Mouse (Mus musculus) left cerebral cortex, postnatal 25 days (tissue): ENCODE results near the gene Tmed5. TPM values are rescaled to one million over a fixed set of nuclear protein-coding genes. Genes with fewer than 3 reads are reported as not detected.
A peak's percentile ranks its signal among the peaks of the same experiment; 100 is the strongest.
"Not testable (repeated sequence)": the region's sequence is repeated elsewhere in the genome, so short reads cannot be mapped to it uniquely, and the experiment has no call there.

Source experiments
- DNase-seq, 2 experiments: peaks; one replicate each; pipeline ENCODE4 v3.0.0; 2022; ENCODE audit warnings: low spot score in 2 of 2, mixed read lengths in 1 of 2
- intact Hi-C: fragments of 180-260 bp; cut with DNase I; formaldehyde crosslinking; loops from one replicate; pipeline ENCODE4 v1.15.1; 2025
- total RNA-seq, 2 experiments: library from RNA; stranded (reverse); gene quantifications; 2 replicates each; pipeline ENCODE4 v1.2.3; 2021

Tmed5 gene
- 10 to 100 TPM; 25.5 to 25.6 TPM for total RNA-seq

DNA sequence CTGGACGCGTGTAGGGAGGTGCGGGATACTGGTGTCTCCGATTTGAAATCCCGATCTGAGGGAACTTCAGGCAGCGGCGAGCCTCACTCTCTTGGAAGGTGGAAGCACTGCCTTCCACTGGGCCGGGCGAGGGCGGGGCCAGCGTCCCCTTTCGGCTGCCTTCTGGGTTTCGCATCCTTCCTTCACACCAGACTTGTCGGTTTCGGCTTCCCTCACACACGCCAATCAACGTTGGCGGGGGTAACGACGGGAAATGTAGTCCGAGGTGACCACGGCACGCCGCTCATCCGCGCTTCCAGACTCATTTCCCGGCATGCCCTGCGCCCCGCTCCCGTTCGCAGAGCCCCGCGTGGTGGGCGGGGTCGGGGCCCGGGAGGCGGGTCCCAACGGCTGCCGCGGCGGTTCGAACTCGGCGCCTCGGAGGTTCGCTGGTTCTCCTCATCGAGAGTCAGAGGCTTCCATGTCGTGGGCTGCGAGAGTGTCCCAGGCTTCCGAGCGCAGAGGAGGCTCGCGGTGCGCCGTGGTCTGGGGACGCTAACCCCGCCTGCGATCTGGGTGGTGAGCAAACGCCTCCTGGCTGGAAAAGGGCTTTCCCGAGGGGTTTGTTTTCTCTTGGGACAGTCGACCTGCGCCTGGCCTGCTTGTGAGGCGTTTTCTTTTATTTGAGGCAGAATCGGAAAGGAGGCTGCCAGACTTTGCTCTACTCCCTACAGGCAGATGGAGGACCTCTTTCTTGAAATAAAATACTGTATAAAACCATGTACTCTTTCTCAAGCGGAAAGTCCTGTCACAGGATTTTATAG lies at the start of gene Tmed5, which contains the start of gene Ccdc18:
Tmed5 (minus strand) TSS at position 180 of the 803 bp plus-strand sequence.
Ccdc18 (plus strand) TSS at position 435 of the 803 bp plus-strand sequence.
- intact Hi-C loops = loop anchor here (1.0 to 2.0 kb wide), 3 partner anchors 67 to 180 kb away; partner anchors contain the start of genes Dr1, Mtf2 and Pigg
- DNase-seq = peak; percentile 97 to 99

DNA sequence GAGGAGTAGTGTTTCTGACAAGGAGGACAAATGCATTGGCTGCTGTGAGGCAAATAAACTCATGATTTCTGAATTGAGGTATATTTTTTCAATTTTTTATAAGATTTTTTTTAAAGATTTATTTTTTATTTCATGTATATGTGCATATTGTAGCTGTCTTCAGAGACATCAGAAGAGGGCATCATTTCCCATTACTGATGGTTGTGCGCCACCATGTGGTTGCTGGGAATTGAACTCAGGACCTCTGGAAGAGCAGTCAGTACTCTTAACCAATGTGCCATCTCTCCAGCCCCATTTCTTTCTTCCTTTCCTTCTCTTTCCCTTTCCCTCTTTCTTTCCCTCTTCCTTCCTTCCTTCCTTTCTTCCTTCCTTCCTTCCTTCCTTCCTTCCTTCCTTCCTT lies 31.3 kb upstream of the Tmed5 start:
- intact Hi-C loops = loop anchor here (5.0 kb wide), 1 partner anchor 126 kb away; no protein-coding TSS in a partner anchor
- peak in 1 of 2 experiments; percentile 10 for DNase-seq

DNA sequence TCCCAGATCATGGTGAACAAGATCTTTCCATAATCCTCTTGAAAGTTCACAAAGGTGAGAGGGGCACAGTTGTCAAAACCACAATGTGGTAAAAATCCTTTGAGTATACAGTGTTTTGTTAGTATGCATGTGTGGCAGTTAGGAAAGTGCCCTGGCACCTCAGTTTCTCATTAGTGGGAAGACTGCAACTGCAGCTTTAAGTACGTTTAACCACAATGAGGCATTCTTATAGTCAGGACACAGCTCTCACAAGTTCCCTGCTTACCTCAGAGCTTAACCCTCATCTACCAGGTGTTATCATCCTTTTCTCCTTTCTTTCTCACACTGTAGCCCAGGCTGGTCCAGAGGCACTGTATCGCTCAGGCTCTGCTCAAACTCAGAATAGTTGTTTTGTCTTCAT lies 28.4 kb upstream of the Tmed5 start:
- intact Hi-C loops = loop anchor here (5.0 kb wide), 1 partner anchor 123 kb away; no protein-coding TSS in a partner anchor
- DNase-seq = no peak

DNA sequence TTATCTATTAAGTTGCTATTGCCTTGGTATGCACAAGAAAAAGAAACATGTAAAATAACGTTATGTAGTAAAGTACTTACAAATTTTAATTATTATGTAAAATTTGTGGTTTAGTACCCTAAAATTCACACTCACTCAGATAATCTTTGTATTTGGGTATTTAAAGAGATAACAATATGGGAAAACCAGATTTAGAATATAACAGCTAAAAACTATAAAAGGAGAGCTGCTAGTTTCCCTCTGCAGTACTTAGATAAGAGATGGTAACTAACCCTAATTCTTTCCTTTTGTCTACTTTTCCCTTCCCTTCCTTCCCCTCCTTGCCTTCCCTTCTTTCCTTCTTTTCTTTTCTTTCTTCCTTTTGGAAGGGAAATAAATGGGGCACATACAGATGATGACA lies 20.2 kb upstream of the Tmed5 start:
- DNase-seq = no peak
- intact Hi-C loops = no loop called here

DNA sequence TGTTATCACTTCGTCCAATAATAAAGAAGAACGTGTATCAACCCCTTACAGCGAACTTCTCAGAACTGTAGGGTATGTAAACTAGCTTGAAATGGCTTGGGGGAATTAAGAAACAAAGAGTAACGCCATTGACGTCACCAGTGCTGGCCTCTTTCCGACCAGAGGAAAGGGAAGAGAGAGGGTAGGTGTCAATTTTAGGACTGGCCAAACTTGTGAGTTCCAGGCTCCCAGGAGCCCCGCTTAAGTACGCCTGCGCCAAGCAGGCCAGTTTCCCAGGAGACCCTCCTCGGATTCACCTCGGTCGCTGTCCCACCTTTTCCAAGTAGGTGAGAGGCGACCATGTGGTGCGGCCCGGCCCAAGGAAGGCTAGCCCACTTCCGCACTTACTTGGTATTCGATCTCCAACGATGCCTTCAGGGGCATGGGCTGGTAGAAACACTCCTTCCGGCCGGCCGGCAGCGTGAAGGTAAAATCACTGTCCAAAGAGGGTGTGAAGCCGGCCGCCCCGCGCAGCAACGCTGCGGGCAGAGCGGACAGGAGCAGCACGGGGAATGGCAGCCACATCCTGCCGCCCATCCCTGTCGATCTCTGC lies 475 bp downstream of the Tmed5 start:
- intact Hi-C loops = loop anchor here (1.0 to 2.0 kb wide), 3 partner anchors 67 to 181 kb away; partner anchors contain the start of genes Dr1, Mtf2 and Pigg
- peak in 1 of 2 experiments; percentile 33 for DNase-seq

DNA sequence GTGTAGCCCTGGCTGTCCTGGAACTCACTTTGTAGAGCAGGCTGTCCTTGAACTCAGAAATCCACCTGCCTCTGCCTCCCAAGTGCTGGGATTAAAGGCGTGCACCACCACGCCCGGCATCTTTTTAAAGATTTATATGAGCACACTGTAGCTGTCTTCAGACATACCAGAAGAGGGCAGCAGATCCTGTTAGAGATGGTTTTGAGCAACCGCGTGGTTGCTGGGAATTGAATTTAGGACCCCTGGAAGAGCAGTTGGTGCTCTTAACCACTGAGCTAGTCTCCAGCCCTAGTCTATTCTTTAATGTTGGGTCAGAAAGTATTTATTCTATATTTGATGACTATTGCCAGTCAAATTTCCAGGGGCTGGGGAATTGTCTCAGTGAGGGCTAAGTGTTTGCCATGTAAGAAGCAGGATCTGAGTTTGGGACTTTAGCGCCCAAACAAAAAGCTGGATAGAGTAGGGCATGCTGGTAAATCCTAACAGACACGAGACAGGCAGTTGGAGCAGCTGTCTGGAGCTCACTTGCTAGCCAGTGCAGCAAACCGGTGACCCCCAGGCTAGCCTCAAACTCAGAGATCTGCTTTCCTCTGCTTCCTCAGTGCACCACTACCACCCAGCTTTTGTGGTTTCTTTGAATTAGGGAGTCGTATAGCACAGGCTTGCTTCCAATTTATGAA lies 12.1 kb downstream of the Tmed5 start:
- DNase-seq = no peak
- intact Hi-C loops = no loop called here

DNA sequence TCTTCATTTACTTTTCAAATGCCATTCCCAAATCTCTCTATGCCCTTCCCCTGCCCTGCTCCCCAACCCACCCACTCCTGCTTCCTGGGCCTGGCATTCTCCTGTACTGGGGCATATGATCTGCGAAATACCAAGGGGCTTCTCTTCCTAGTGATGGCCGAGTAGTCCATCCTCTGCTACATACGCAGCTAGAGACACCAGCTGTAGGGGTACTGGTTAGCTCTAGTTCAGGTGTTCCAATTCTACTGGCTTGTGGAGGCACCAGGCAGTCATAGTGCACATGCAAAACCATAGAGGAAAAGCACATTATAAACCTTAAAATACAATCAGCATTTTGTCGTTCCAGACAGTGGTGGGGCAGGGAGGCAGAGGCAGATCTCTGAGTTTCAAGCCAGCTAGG lies 14.7 kb downstream of the Tmed5 start:
- DNase-seq = no peak
- intact Hi-C loops = no loop called here

DNA sequence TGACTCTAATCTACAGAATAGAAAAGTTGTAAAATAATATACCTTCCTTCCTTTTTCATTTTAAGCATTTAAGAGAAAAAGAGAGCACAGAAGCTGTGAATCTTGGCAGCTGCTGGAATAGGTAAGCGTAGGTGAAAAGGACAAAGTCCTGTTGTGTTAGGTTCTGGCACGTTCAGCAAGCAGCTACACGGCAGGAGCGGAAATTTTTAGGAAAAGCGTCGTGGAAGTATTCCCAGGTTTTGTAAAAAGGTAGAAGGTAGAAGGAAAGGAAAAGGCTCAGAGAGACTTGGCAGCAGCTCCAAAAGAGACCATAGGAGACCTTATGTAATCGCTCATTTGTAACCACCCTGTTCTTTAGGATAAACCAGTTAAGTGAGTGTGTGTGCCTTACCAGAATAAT lies 23.1 kb downstream of the Tmed5 start:
- intact Hi-C loops = no loop called here
- DNase-seq = no peak

DNA sequence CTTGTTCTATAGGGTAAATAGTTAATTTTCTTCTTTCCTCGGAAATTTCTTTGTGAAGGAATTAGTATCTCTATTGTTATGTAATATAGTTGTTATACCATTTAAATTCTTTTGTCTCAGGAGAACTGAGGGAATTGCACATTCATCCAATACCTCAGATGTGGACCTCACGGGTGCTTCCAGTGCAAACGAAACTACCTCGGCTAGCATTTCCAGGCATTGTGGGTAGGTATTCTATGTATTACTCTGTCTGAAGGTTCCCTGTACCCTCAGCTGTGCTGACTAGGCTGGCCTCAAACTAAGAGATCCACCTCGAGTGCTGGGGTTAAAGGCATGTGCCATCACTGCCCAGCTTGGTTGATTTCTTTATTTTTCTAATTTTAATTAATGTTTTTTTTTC lies 28.1 kb downstream of the Tmed5 start:
- intact Hi-C loops = no loop called here

DNA sequence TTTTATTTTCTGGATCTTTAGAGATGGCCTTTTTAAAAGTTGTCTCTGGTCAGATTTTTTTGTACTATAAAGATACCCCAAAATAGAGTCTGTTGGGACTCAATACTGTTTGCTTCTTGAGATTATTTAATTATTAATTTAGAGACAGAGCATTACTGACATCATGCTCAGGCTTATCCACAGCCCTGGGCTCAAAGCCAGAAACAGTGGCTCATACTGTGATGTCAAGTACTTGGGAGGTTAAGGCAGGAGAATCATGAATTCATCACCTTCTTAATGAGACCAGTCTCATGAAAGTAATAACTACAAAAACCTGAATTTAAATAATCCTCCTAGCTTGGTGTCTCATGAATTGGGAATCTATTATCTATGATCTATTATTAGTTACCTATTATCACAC lies 32.2 kb downstream of the Tmed5 start:
- no peak for DNase-seq
- intact Hi-C loops = no loop called here

More for the DNA sequence above, 28.1 kb downstream of the Tmed5 start:
- DNase-seq = no peak

DNA sequence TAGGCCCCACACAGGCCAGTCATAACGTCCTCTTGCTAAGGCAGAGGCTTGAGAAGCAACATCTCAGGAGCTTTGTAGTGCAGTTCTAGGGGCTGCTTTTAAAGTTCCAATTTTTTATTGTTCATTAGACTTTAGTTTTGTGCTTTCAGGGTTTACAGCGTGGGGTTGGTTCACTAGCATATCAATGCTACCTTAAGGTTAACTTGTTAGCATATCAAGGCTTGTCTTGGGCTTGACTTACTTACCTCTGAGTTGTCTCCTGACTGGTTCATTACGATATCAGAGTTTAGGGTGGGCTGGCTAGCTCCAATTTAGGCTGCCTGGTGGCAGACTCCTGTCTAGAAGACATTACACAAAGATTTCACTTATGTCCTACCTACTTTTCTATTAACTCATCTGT lies 34.7 kb downstream of the Tmed5 start:
- no peak for DNase-seq
- intact Hi-C loops = no loop called here

DNA sequence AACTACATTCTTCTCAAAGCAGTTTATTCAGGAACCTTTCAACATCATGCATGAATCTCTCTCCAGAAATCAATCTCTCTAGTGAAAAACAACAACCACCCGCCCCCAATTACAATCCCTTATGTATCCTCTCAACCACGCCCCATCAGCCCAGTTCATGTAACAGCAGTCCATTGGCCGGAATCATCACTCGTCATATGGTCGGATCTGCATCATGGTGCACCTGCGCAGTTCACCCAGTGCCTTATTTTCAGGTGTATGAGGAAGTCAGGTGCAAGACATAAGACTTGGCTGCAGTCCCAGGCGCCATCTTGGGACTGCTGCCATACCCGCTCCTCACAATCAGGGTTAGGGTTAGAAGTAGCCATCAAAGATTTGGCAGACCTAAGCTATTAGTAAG lies 39.7 kb downstream of the Tmed5 start:
- intact Hi-C loops, DNase-seq: not testable (repeated sequence)

DNA sequence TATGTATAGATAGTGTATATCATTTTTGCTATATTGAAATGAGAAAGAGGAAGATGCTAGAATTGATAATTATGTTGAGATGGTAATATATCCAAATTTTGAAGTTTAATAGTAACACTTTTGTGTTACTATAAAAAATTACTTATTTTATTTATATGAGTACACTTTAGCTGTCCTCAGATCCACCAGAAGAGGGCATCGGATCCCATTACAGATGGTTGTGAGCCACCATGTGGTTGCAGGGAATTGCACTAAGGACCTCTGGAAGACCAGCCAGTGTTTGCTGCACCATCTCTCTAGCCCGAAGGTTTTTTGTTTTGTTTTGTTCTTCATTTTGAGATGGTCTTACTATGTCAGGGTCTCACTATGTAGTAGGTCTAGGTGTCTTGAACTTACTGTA lies 47.0 kb downstream of the Tmed5 start:
- intact Hi-C loops = no loop called here
- DNase-seq = no peak

DNA sequence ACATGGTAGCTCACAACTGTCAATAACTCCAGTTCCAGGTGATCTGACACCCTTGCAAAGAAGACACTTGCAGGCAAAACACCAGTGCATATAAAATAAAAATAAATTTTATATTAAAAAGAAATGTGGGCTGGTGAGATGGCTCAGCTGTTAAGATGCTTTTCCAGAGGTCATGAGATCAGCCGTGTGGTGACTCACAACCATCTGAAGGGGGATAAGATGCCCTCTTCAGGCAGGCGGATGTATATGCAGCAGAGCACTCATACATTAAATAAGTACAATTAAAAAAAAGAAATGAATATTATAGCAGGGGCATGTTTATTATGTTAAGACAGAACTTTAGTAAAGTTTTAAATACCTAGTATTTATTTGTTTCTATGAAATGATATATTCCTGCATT lies 50.0 kb downstream of the Tmed5 start:
- intact Hi-C loops = loop anchor here (5.0 kb wide), 1 partner anchor 160 kb away; no protein-coding TSS in a partner anchor
- DNase-seq = no peak

DNA sequence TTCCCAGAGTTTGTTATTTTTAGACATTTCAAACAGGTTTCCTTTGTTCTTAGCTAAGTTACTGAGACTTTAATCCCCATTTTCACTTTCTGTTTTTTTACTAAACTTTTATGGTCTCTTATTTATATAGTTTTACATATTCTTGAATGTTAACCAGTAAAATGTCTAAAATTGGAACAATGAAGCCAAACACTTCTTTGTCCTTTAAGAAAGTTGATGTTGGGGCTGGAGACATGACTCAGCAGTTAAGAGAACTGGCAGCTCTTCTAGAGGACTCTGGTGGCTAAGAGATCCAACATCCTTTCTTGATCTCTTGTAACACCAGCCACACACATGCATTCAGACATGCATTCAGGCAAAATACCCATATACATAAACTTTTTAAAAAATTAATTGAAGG lies 52.8 kb downstream of the Tmed5 start:
- intact Hi-C loops = loop anchor here (5.0 kb wide), 1 partner anchor 157 kb away; no protein-coding TSS in a partner anchor
- DNase-seq = no peak

DNA sequence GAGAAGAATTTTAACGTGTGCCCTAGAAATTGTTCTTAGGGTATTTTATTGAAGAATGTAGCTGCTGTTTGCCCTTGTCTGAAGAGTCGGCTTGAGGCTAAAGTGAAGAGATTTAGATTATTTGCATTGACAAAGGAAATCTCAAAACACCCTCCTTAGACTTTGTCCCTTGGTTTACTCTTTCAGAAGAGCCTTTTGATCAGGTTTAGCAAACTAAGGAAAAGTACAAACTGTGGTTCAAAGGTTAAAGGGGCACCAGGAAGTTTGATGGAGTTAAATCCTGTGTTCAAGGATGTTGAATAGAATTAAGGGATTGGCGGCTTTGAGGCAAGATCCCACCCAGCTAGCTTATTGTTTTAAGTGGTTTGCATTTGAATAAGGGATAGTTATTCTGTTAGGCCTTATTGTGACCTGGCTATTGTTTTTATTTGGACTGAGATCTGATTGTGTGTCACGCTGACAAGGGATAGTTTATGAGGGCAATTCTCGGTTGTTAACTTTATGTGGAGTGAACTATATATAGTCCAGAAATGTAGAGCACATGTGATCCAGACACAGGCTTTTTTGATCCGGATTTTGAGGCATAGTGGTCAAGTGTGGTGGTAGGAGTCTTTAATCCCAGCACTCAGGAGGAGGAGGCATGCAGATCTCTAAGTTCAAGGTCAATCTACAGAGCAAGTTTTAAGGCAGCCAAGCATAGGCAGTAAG lies 55.4 kb downstream of the Tmed5 start:
- intact Hi-C loops = no loop called here
- no peak for DNase-seq

DNA sequence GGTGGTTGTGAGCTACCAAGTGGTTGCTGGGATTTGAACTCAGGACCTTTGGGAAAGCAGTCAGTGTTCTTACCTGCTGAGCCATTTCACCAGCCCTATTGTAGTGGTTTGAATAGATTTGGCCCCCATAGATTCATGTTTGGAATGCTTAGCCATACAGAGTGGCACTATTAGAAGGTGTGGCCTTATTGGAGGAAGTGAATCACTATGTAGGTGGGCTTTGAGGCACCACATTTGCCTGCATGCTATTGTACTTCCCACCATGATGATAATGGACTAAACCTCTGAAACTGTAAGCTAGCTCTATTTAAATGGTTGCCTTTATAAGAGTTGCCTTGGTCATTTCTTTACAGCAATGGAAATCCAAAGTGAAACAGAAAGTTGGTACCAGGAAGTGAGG lies 56.2 kb downstream of the Tmed5 start:
- intact Hi-C loops = no loop called here
- DNase-seq = no peak

DNA sequence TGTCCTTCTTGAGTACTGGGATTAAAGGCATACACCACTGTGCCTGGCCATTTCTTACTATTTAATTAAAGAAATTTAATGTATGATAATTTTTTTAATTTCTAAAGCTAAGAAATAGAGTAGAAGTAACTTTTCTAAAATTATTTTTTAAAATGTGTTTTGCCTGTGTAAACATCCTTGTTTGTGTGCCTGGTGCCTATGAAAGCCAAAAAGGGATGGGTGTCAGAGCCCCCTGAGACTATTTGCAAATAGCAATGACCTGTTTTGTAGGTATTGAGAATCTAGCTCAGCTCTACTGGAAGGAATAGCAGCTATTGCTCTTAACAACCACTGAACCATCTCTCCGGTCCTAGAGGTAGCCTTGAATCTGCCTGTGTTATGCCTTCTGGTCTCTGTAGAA lies 60.1 kb downstream of the Tmed5 start:
- intact Hi-C loops = no loop called here
- DNase-seq = no peak
